Mouse (Mus musculus) layer of hippocampus, adult 18-20 months (tissue): Measurements from ENCODE around the gene Fus. TPM values are rescaled to one million over a fixed set of nuclear protein-coding genes. Genes with fewer than 3 reads are reported as not detected.

Experiments used
- total RNA-seq, 2 experiments: library from RNA; stranded (reverse); gene quantifications; 2 replicates each; pipeline ENCODE4 v1.2.3; 2021

Gene Fus
- total RNA-seq, 2 experiments from 2014 or later = 279 to 285 TPM

Other genes with a start within 250 kb of the Fus start
- gene Ctf2, start 235.3 kb upstream of the Fus start, total RNA-seq = not detected
- gene Fbxl19, start 222.9 kb upstream of the Fus start, total RNA-seq = 10 to 100 TPM; 59.2 to 59.7 TPM
- 10 to 100 TPM; 25.9 to 29.3 TPM for gene Orai3, start 197.6 kb upstream of the Fus start, total RNA-seq
- gene Setd1a, start 190.8 kb upstream of the Fus start, total RNA-seq = 10 to 100 TPM; 35.4 to 44.6 TPM
- gene Gm49388, start 181.8 kb upstream of the Fus start, total RNA-seq = 1 to 10 TPM; 4.1 to 5.2 TPM
- gene Hsd3b7, start 166.9 kb upstream of the Fus start, total RNA-seq = 1 to 10 TPM; 6.3 to 7.8 TPM
- 10 to 100 TPM; 65.6 to 68.6 TPM for gene Stx4a, start 143.2 kb upstream of the Fus start, total RNA-seq
- 100 to 1,000 TPM; 335 to 338 TPM for gene Stx1b, start 142.9 kb upstream of the Fus start, total RNA-seq
- 10 to 100 TPM; 34.6 to 35.9 TPM for gene Zfp646, start 91.2 kb upstream of the Fus start, total RNA-seq
- gene Zfp668, start 90.6 kb upstream of the Fus start, total RNA-seq = 10 to 100 TPM; 20.9 to 25.7 TPM
- 1 to 10 TPM; 2.8 to 3.3 TPM for gene Prss53, start 76.5 kb upstream of the Fus start, total RNA-seq
- not detected for gene Gm21974, start 72.0 kb upstream of the Fus start, total RNA-seq
- 10 to 100 TPM; 22.9 to 30.8 TPM for gene Vkorc1, start 71.8 kb upstream of the Fus start, total RNA-seq
- 10 to 100 TPM; 41.4 to 42.4 TPM for gene Bckdk, start 63.4 kb upstream of the Fus start, total RNA-seq
- gene Kat8, start 54.9 kb upstream of the Fus start, total RNA-seq = 10 to 100 TPM; 29.8 to 30.9 TPM
- under 1 TPM; 0.25 to 0.46 TPM for gene Prss8, start 37.4 kb upstream of the Fus start, total RNA-seq
- gene Prss36, start 20.7 kb upstream of the Fus start, total RNA-seq = 10 to 100 TPM; 10.3 to 10.5 TPM
- 1 to 10 TPM; 2.1 to 3.2 TPM for gene Pycard, start 26.4 kb downstream of the Fus start, total RNA-seq
- under 1 TPM; 0.32 to 0.58 TPM for gene Trim72, start 36.5 kb downstream of the Fus start, total RNA-seq
- gene Itgam, start 95.2 kb downstream of the Fus start, total RNA-seq = 10 to 100 TPM; 11.0 to 11.2 TPM
- under 1 TPM in 1 of 2 experiments, not detected in 1; 0.25 TPM for gene Gm49368, start 95.2 kb downstream of the Fus start, total RNA-seq
- gene Itgax, start 162.1 kb downstream of the Fus start, total RNA-seq = under 1 TPM; 0.13 to 0.59 TPM
- gene Itgad, start 186.9 kb downstream of the Fus start, total RNA-seq = under 1 TPM; 0.20 to 0.71 TPM
- 1 to 10 TPM; 4.7 TPM for gene Cox6a2, start 238.9 kb downstream of the Fus start, total RNA-seq